Mouse (Mus musculus): ENCODE measurements around the gene Rps6kb1. TPM values are rescaled to one million over a fixed set of nuclear protein-coding genes. Genes with fewer than 3 reads are reported as not detected.

Rps6kb1 gene
- polyA plus RNA-seq (2012; rRNA removed) = 3.6 and 7.0 TPM in 2 replicates

DNA sequence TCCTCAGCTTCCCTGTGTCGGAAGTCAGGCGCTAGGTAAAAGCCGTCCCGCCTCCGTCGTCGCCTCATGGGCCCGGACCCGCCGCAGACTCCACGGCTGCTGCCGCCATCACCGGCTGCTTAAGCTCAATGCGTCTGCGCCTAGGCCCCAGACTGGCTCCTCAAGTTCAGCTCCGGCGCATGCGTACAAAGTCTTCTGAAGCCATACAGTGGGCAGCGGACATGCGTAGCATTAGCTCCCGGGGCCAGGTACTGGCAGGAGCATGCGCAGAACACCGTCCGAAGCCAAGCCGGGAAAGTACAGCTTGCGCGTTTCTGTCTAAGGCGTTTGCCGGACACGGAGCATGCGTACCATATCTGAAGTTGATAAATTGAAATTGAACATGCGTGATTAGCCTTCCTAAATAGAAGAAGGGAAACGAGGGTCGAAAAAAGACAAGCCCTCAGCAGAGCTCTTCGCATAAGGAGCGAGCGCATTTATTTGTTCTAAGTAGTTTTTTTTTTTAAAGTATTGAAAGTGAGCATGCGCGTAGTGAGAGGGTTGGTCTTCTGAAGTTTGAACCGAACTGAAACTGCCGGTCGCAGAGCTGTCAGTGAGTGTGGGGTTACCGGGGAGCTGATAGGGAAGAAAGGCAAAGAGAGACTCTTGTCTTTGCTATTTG lies at the start of gene Rps6kb1, which contains the start of gene Tubd1:
TSS of gene Rps6kb1 (minus strand) at position 167 of the 661 bp plus-strand sequence.
TSS of gene Tubd1 (plus strand) at position 353 of the 661 bp plus-strand sequence.

DNA sequence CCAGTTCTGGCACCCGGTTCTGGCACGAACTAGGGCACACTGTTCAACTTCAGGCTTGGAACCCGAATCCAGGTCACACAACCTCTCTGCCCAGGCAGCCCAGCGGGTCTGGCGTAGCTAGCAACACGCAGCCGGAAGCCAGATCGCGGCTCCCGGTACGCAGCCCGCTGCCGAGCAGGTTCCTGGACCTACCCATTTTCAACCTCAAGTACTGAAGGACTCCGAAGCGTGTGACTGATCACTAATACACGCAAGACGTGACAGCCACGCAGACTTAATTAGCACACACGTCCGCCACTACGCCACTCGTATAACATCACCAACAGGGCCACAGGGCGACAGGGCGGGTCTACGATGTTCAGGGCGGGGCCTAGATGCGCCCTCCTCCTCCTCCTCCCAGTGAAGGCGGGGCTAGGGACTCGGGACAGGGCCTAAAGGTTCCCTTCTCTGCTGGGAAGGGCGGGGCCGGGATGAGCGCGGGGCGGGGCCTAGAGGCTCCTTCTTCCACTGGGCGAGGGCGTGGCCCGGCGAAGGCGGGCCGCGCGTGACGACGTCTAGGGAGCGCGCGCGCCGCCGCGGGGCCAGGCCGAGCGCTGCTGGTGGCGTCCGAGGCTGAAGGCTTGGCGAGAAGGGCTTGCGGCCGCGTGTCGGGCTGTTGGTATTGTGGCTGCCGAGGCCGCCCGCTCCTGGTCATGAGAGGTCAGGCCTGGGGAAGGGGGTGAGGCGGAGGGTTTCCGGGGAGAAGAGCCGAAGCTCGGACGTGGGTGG lies 60.3 kb downstream of the Rps6kb1 start, which contains the start of gene Rnft1:
TSS of gene Rnft1 (plus strand) at position 557 of the 768 bp plus-strand sequence.

Other genes with a start within 250 kb of the Rps6kb1 start
- gene Med13, start 187.2 kb downstream of the Rps6kb1 start, polyA plus RNA-seq (2012; rRNA removed) = 7.3 and 8.3 TPM in 2 replicates
- 5.4 and 6.8 TPM in 2 replicates for gene Rnft1, start 60.1 kb downstream of the Rps6kb1 start, polyA plus RNA-seq (2012; rRNA removed)
- gene Tubd1, start 186 bp upstream of the Rps6kb1 start, polyA plus RNA-seq (2012; rRNA removed) = 1.2 TPM in 2 replicates
- gene Vmp1, start 139.0 kb upstream of the Rps6kb1 start, polyA plus RNA-seq (2012; rRNA removed) = 47.0 and 90.3 TPM in 2 replicates
- 2.3 and 2.7 TPM in 2 replicates for gene Ptrh2, start 139.2 kb upstream of the Rps6kb1 start, polyA plus RNA-seq (2012; rRNA removed)
- 60.4 and 61.8 TPM in 2 replicates for gene Cltc, start 212.8 kb upstream of the Rps6kb1 start, polyA plus RNA-seq (2012; rRNA removed)